Mouse (Mus musculus): ENCODE results near the gene 1700109H08Rik.
"Not testable (repeated sequence)": the region's sequence is repeated elsewhere in the genome, so short reads cannot be mapped to it uniquely, and the experiment has no call there.

1700109H08Rik gene

GRCm38 (mm10) chr5:3600298-3600697 is 28.9 kb downstream of the 1700109H08Rik start:
- DNase-seq: no peak

- no peak for DNase-seq
Measured at GRCm38 (mm10) chr5:3600790-3601189, 29.4 kb downstream of the 1700109H08Rik start.

GRCm38 (mm10) chr5:3607114-3607513 is 35.7 kb downstream of the 1700109H08Rik start:
- no peak for DNase-seq

- DNase-seq: no peak
Measured at GRCm38 (mm10) chr5:3609241-3609640, 37.9 kb downstream of the 1700109H08Rik start.

- not testable (repeated sequence) for DNase-seq
Measured at GRCm38 (mm10) chr5:3611835-3612234, 40.5 kb downstream of the 1700109H08Rik start.

GRCm38 (mm10) chr5:3620486-3620885 is 49.1 kb downstream of the 1700109H08Rik start:
- peak; percentile 64 for DNase-seq

GRCm38 (mm10) chr5:3630055-3630454 is 58.7 kb downstream of the 1700109H08Rik start:
- DNase-seq: no peak

GRCm38 (mm10) chr5:3631512-3632271 is 60.3 kb downstream of the 1700109H08Rik start:
- no peak for DNase-seq

GRCm38 (mm10) chr5:3632285-3632684 is 60.9 kb downstream of the 1700109H08Rik start:
- no peak for DNase-seq

GRCm38 (mm10) chr5:3633315-3633714 is 61.9 kb downstream of the 1700109H08Rik start:
- DNase-seq: no peak

- no peak for DNase-seq
Measured at GRCm38 (mm10) chr5:3633951-3634350, 62.6 kb downstream of the 1700109H08Rik start.
